Mouse (Mus musculus): ENCODE measurements around the gene Irf3. TPM values are rescaled to one million over a fixed set of nuclear protein-coding genes. Genes with fewer than 3 reads are reported as not detected.

Irf3 gene
- polyA plus RNA-seq, 1 experiment from 2014 or later = 59.6 TPM

DNA sequence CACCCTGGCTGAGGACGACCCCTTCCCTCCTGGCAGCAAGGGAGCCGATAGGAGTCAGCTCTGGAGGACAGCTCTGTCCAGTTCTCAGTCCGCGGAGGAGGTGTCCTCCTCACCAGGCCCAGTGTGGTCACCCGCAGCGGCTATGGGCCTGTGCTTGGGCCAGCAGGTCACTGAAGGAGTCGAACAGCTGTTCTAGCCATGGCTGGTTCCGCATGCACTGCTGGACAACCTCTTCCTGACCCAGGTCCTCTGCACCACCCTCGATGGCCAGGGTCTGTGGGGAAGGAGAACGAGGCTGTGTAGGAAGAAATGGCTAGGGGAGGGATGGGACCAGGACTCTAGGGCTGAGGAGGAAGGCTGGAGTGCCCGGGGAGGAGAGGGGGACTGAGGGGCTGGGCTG, 30.9 kb downstream of the Irf3 start:
- Histone ChIP-seq H3K4me3 (ENCODE audit: low read depth, low read length) (no peak overlapping the region), H3K27ac (ENCODE audit: low read depth, low read length) (no peak overlapping the region), H3K36me3 (ENCODE audit: control insufficient read depth, insufficient read depth, low read length) (peaks cover 25% of the 10 kb centered on the region), H3K27me3 (ENCODE audit: control insufficient read depth, insufficient read depth, low read length) (no peaks in the 10 kb centered on the region), H3K4me1 (replicated peaks; ENCODE audit: control insufficient read depth, insufficient read depth, low read length) (no peaks in the 10 kb centered on the region), H3K4me2 (replicated peaks; ENCODE audit: low read depth, low read length) (no peak overlapping the region), H3K9me3 (ENCODE audit: control insufficient read depth, low read length) (no peaks in the 10 kb centered on the region), H3K9ac (ENCODE audit: low read depth, low read length) (no peak overlapping the region)
- ATAC-seq (ENCODE audit: low FRiP score) (no peak), DNase-seq (ENCODE audit: low spot score) (no peak)
- WGBS = 93% methylated on average over 11 of the region's 11 CpGs

DNA sequence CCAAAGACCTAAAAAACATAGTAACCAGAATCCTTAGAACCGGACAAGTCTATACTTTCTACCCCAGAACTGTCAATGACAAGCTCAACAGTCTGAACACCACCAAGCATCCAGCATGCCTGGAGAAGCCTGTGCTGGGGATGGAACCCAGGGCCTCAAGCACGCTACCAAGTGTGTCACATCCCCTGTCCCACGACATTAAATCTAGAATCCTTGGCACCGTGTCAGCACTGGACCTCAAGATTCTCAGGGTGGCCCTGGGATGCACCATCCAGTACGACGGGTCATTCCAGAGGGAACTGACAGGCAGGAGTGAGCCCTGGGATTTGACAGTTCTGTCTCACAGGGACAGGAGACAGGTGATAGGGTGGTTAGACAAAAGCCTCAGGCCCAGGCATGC, 32.5 kb downstream of the Irf3 start:
- no peak for ATAC-seq (ENCODE audit: low FRiP score)
- peaks cover 39% of the 10 kb centered on the region for H3K36me3 ChIP-seq (ENCODE audit: control insufficient read depth, insufficient read depth, low read length)
- H3K9ac ChIP-seq (ENCODE audit: low read depth, low read length) = no peak overlapping the region
- H3K4me2 ChIP-seq (replicated peaks; ENCODE audit: low read depth, low read length) = no peak overlapping the region
- WGBS = 90% methylated on average over 6 of the region's 6 CpGs
- H3K9me3 ChIP-seq (ENCODE audit: control insufficient read depth, low read length) = no peaks in the 10 kb centered on the region
- no peaks in the 10 kb centered on the region for H3K27me3 ChIP-seq (ENCODE audit: control insufficient read depth, insufficient read depth, low read length)
- H3K4me3 ChIP-seq (ENCODE audit: low read depth, low read length) = no peak overlapping the region
- H3K27ac ChIP-seq (ENCODE audit: low read depth, low read length) = no peak overlapping the region
- no peak for DNase-seq (ENCODE audit: low spot score)
- no peaks in the 10 kb centered on the region for H3K4me1 ChIP-seq (replicated peaks; ENCODE audit: control insufficient read depth, insufficient read depth, low read length)

DNA sequence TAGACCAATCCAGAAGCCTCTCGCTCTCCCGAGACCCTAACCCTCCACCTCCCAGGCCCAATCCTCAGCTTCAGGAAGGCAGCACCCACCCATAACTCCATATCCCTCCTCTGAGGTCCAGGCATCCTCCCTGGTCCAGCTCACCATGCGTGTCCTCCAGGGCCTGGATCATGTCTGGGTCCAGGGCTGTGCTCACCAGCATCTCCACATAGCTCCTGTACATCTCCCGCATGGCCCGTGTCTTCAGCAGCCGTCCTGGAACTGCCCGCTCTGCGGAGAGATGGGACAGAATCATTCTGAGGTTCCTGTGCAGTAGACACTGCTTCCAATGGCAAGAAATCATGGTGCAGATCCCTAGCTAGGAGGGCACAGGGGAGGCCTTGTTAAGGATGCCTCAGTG, 33.4 kb downstream of the Irf3 start:
- H3K9me3 ChIP-seq (ENCODE audit: control insufficient read depth, low read length) = no peaks in the 10 kb centered on the region
- H3K27ac ChIP-seq (ENCODE audit: low read depth, low read length) = no peak overlapping the region
- 98% methylated on average over 8 of the region's 8 CpGs for WGBS
- H3K27me3 ChIP-seq (ENCODE audit: control insufficient read depth, insufficient read depth, low read length) = no peaks in the 10 kb centered on the region
- no peak overlapping the region for H3K9ac ChIP-seq (ENCODE audit: low read depth, low read length)
- no peak for ATAC-seq (ENCODE audit: low FRiP score)
- peaks cover 39% of the 10 kb centered on the region for H3K36me3 ChIP-seq (ENCODE audit: control insufficient read depth, insufficient read depth, low read length)
- H3K4me2 ChIP-seq (replicated peaks; ENCODE audit: low read depth, low read length) = no peak overlapping the region
- no peak overlapping the region for H3K4me3 ChIP-seq (ENCODE audit: low read depth, low read length)
- DNase-seq (ENCODE audit: low spot score) = no peak
- no peaks in the 10 kb centered on the region for H3K4me1 ChIP-seq (replicated peaks; ENCODE audit: control insufficient read depth, insufficient read depth, low read length)

DNA sequence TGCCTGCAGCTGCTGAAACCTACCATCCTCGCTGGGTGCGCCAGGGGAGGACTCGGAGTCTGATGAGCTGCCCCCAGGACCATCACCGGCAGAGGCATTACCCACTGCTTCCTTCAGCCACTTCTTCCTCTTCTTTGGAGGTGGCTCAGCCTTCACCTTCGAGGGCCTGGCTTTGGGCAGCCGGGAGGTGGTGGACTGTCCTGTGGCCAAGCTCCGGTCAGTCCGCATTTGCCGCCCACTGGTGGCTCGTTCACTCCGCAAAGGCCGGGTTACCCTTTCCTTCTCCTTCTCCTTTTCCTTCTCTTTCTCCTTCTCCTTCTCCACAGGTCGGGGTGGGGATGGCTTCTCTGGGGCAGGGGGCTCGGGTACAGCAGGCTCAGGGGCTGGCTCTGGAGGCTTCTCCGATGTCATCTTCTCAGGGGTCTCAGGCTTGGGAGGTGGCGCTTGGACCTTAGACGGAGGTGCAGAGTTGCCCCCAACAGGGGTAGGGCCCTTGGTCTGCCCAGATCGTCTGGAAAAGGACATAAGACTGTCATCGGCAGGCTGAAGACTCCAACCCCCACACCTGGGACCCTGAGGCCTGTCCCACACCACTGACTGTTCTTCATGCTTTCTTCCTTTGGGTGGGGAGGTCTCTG, 36.4 kb downstream of the Irf3 start:
- no peaks in the 10 kb centered on the region for H3K27me3 ChIP-seq (ENCODE audit: control insufficient read depth, insufficient read depth, low read length)
- DNase-seq (ENCODE audit: low spot score) = no peak
- no peak overlapping the region for H3K27ac ChIP-seq (ENCODE audit: low read depth, low read length)
- H3K9ac ChIP-seq (ENCODE audit: low read depth, low read length) = no peak overlapping the region
- WGBS = 92% methylated on average over 18 of the region's 19 CpGs
- ATAC-seq (ENCODE audit: low FRiP score) = no peak
- H3K36me3 ChIP-seq (ENCODE audit: control insufficient read depth, insufficient read depth, low read length) = peaks cover 35% of the 10 kb centered on the region
- no peaks in the 10 kb centered on the region for H3K9me3 ChIP-seq (ENCODE audit: control insufficient read depth, low read length)
- no peak overlapping the region for H3K4me3 ChIP-seq (ENCODE audit: low read depth, low read length)
- H3K4me1 ChIP-seq (replicated peaks; ENCODE audit: control insufficient read depth, insufficient read depth, low read length) = no peaks in the 10 kb centered on the region
- no peak overlapping the region for H3K4me2 ChIP-seq (replicated peaks; ENCODE audit: low read depth, low read length)

DNA sequence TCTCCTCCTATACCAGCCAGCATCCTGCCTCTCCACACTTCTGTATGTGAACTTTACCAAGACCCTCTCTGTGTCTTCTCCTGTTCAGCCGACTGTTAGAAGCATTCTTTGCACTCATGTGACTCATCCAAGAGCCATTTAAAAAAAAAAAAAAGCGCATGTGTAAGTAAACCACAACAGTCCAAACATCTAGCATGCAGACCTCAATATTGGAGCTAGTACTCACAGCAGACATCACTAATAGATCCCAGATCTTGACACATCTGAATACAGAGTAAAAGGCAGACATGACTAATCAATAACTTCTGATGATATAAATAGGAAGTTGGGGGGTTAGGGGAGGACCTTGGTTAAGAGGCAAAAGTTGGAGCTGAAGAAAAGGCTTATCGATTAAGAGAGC, 38.2 kb downstream of the Irf3 start:
- Histone ChIP-seq H3K9ac (ENCODE audit: low read depth, low read length) (no peak overlapping the region), H3K4me2 (replicated peaks; ENCODE audit: low read depth, low read length) (no peak overlapping the region), H3K36me3 (ENCODE audit: control insufficient read depth, insufficient read depth, low read length) (peaks cover 35% of the 10 kb centered on the region), H3K4me3 (ENCODE audit: low read depth, low read length) (no peak overlapping the region), H3K27me3 (ENCODE audit: control insufficient read depth, insufficient read depth, low read length) (no peaks in the 10 kb centered on the region), H3K27ac (ENCODE audit: low read depth, low read length) (no peak overlapping the region), H3K4me1 (replicated peaks; ENCODE audit: control insufficient read depth, insufficient read depth, low read length) (no peaks in the 10 kb centered on the region), H3K9me3 (ENCODE audit: control insufficient read depth, low read length) (no peaks in the 10 kb centered on the region)
- DNase-seq (ENCODE audit: low spot score) (no peak), ATAC-seq (ENCODE audit: low FRiP score) (no peak)
- 95% methylated on average over 3 of the region's 3 CpGs for WGBS

DNA sequence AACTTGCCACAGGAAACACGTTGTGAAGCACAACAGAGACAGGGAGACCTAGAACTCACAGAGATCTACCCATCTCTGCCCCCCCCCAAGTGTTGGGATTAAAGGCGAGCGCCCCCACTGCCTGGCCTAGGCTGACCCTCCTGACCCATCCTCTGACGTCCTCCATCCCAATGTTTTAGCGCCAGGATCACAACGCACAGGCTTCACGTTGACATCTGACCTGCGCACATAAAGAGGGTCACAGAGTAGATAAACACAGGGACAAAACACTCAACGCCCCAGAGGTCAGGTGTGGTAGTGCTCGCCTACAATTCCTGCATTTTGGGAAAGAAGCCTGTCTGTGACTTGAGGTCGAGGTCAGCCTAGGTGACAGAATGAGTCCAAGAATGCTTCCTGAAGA, 39.3 kb downstream of the Irf3 start:
- no peaks in the 10 kb centered on the region for H3K27me3 ChIP-seq (ENCODE audit: control insufficient read depth, insufficient read depth, low read length)
- H3K4me1 ChIP-seq (replicated peaks; ENCODE audit: control insufficient read depth, insufficient read depth, low read length) = no peaks in the 10 kb centered on the region
- no peak overlapping the region for H3K4me3 ChIP-seq (ENCODE audit: low read depth, low read length)
- H3K27ac ChIP-seq (ENCODE audit: low read depth, low read length) = no peak overlapping the region
- H3K36me3 ChIP-seq (ENCODE audit: control insufficient read depth, insufficient read depth, low read length) = peaks cover 37% of the 10 kb centered on the region
- no peak overlapping the region for H3K4me2 ChIP-seq (replicated peaks; ENCODE audit: low read depth, low read length)
- H3K9me3 ChIP-seq (ENCODE audit: control insufficient read depth, low read length) = no peaks in the 10 kb centered on the region
- ATAC-seq (ENCODE audit: low FRiP score) (no peak), DNase-seq (ENCODE audit: low spot score) (no peak)
- whole genome bisulfite sequencing = 93% methylated on average over 11 of the region's 11 CpGs
- no peak overlapping the region for H3K9ac ChIP-seq (ENCODE audit: low read depth, low read length)

DNA sequence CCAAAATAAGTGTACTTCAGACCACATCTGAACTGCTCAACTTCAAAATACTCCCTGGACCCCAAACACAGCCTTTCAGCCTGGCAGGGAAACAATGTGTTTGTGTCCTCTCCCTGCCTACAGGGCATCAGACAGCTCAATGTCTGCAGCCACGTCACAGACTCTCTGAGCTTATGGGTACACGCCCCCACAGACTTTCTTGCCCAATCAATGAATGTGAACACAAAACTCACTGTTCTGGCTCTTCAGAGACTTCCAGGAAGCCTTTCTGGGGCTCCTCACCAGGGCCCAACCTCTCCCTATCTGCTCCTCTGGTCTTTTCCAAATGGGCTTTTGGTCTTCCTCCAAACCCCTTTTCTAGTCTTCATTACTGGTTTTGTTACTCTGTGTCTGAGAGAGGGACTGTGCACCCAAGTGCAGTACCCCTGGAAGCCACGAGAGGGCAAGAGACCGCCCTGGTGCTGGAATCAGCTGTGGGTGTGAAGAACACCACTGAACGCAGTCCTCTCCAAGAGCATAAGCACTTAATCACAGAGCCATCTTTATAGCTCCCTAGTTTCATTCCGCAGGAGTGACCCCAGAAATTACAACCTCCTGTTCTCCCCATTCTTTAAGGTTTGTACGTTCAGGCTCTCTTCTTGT, 40.4 kb downstream of the Irf3 start:
- peak; percentile 63 for DNase-seq (ENCODE audit: low spot score)
- H3K4me2 ChIP-seq (replicated peaks; ENCODE audit: low read depth, low read length) = no peak overlapping the region
- ATAC-seq (ENCODE audit: low FRiP score) = no peak
- no peaks in the 10 kb centered on the region for H3K27me3 ChIP-seq (ENCODE audit: control insufficient read depth, insufficient read depth, low read length)
- H3K36me3 ChIP-seq (ENCODE audit: control insufficient read depth, insufficient read depth, low read length) = peaks cover 35% of the 10 kb centered on the region
- no peaks in the 10 kb centered on the region for H3K4me1 ChIP-seq (replicated peaks; ENCODE audit: control insufficient read depth, insufficient read depth, low read length)
- no peaks in the 10 kb centered on the region for H3K9me3 ChIP-seq (ENCODE audit: control insufficient read depth, low read length)
- H3K9ac ChIP-seq (ENCODE audit: low read depth, low read length) = no peak overlapping the region
- H3K27ac ChIP-seq (ENCODE audit: low read depth, low read length) = no peak overlapping the region
- 75% methylated on average over 7 of the region's 7 CpGs for WGBS
- H3K4me3 ChIP-seq (ENCODE audit: low read depth, low read length) = no peak overlapping the region

DNA sequence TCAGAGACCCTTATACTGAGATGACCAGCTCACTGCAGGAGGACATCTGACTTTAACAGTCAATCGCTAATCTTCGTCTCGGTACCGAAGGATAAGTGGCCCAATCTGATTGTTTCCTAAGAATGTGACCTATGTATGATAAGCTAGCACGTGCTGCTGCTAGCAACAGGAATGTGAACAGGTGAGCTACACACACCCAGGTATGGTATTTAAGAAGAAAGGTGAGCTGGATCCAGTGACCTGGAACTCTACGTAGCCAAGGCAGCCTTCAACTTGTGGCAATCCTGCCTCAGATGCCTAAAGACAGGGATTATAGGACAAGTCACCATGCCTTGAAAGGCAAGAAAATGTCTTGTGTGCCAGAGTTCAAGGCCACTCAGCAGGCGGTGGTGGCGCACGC, 41.0 kb downstream of the Irf3 start:
- no peaks in the 10 kb centered on the region for H3K27me3 ChIP-seq (ENCODE audit: control insufficient read depth, insufficient read depth, low read length)
- no peak overlapping the region for H3K9ac ChIP-seq (ENCODE audit: low read depth, low read length)
- H3K4me2 ChIP-seq (replicated peaks; ENCODE audit: low read depth, low read length) = no peak overlapping the region
- no peaks in the 10 kb centered on the region for H3K9me3 ChIP-seq (ENCODE audit: control insufficient read depth, low read length)
- no peak overlapping the region for H3K27ac ChIP-seq (ENCODE audit: low read depth, low read length)
- H3K4me1 ChIP-seq (replicated peaks; ENCODE audit: control insufficient read depth, insufficient read depth, low read length) = no peaks in the 10 kb centered on the region
- no peak for DNase-seq (ENCODE audit: low spot score)
- ATAC-seq (ENCODE audit: low FRiP score) = no peak
- H3K36me3 ChIP-seq (ENCODE audit: control insufficient read depth, insufficient read depth, low read length) = peaks cover 39% of the 10 kb centered on the region
- no peak overlapping the region for H3K4me3 ChIP-seq (ENCODE audit: low read depth, low read length)
- 96% methylated on average over 9 of the region's 9 CpGs for WGBS

DNA sequence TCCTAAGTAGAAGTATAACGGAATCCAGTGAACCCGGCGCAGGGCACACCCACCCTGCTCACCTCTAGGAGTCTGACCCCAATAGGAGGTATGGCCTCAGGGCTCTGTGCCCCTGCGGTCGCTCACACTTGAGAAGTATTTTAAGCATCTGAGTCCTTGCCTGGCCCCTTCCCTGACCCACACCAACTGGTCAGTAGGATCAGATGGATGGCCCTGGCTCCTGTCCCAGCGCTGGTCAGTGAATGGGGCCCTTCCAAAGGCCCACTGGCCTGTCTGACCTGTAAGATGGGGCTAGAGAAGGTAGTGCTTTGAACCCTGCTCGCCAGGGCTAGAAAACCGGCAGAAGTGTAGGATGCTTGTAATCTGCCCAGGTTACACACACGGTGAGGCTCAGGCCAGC, 43.4 kb downstream of the Irf3 start:
- Histone ChIP-seq H3K36me3 (ENCODE audit: control insufficient read depth, insufficient read depth, low read length) (peaks cover 37% of the 10 kb centered on the region), H3K4me3 (ENCODE audit: low read depth, low read length) (no peak overlapping the region)
- ATAC-seq (ENCODE audit: low FRiP score) = no peak

More for the DNA sequence above, 43.4 kb downstream of the Irf3 start:
- no peaks in the 10 kb centered on the region for H3K4me1 ChIP-seq (replicated peaks; ENCODE audit: control insufficient read depth, insufficient read depth, low read length)
- no peak overlapping the region for H3K27ac ChIP-seq (ENCODE audit: low read depth, low read length)
- H3K27me3 ChIP-seq (ENCODE audit: control insufficient read depth, insufficient read depth, low read length) = no peaks in the 10 kb centered on the region
- WGBS = 92% methylated on average over 9 of the region's 9 CpGs
- H3K9ac ChIP-seq (ENCODE audit: low read depth, low read length) = no peak overlapping the region
- no peaks in the 10 kb centered on the region for H3K9me3 ChIP-seq (ENCODE audit: control insufficient read depth, low read length)
- no peak for DNase-seq (ENCODE audit: low spot score)
- H3K4me2 ChIP-seq (replicated peaks; ENCODE audit: low read depth, low read length) = no peak overlapping the region

Measured in hindbrain, embryonic 11.5 days (tissue).